Mouse (Mus musculus) lung, embryonic 14.5 days (tissue): ENCODE data around the gene Olfr3. TPM values are rescaled to one million over a fixed set of nuclear protein-coding genes. Genes with fewer than 3 reads are reported as not detected.

Experiments used
- ATAC-seq: fragments of 200-750 bp; cut with Nextera tagmentation; 2 replicates; pipeline ENCODE4 v1.8.0; 2017; ENCODE audit warnings: mild to moderate bottlenecking, moderate TSS enrichment, moderate library complexity; ENCODE audit not compliant: insufficient read depth
- DNase-seq: peaks from one replicate; pipeline ENCODE4 v3.0.0-alpha.2; 2015
- H3K27ac ChIP-seq: fragments of 300-500 bp; sonication (generic); 2 replicates; pipeline ENCODE4 v1.5.1; 2014; ENCODE audit warnings: low read depth, mild to moderate bottlenecking, moderate library complexity
- H3K27me3 ChIP-seq: fragments of 300-500 bp; sonication (generic); 2 replicates; pipeline ENCODE4 v1.6.1; 2014; ENCODE audit warnings: low read length, control low read depth; ENCODE audit not compliant: insufficient read depth
- H3K36me3 ChIP-seq: fragments of 300-500 bp; sonication (generic); 2 replicates; pipeline ENCODE4 v1.6.1; 2014; ENCODE audit warnings: control low read depth; ENCODE audit not compliant: insufficient read depth
- H3K4me1 ChIP-seq: fragments of 300-500 bp; sonication (generic); 2 replicates; pipeline ENCODE4 v1.6.1; 2014; ENCODE audit warnings: antibody characterized with exemption, control low read depth; ENCODE audit not compliant: insufficient read depth
- H3K4me2 ChIP-seq: fragments of 300-500 bp; sonication (generic); 2 replicates; pipeline ENCODE4 v1.6.1; 2014; ENCODE audit warnings: mild to moderate bottlenecking
- H3K4me3 ChIP-seq: fragments of 300-500 bp; sonication (generic); 2 replicates; pipeline ENCODE4 v1.5.1; 2014; ENCODE audit warnings: low read depth, low read length
- H3K9ac ChIP-seq: fragments of 300-500 bp; sonication (generic); 2 replicates; pipeline ENCODE4 v1.6.1; 2014
- H3K9me3 ChIP-seq: fragments of 300-500 bp; sonication (generic); 2 replicates; pipeline ENCODE4 v1.6.1; 2016; ENCODE audit warnings: low read depth, low read length, control low read depth
- CTCF ChIP-seq: IDR thresholded peaks from 2 replicates; pipeline ENCODE4 v1.5.1; 2016; ENCODE audit warnings: antibody characterized with exemption, low read depth
- WGBS: fragments of 180-500 bp; shearing (Covaris S2); extraction: QIAGEN DNeasy Blood & Tissue Kit; methylation state at CpG from one replicate; pipeline ENCODE4 v1.1.7; 2014; 5-methylcytosine and 5-hydroxymethylcytosine counted together
- polyA plus RNA-seq: library from polyadenylated mRNA; unstranded; fragments of >200 nt; fragmentation: Nextera tagmentation; extraction: Ambion mirVana; gene quantifications from 2 replicates; pipeline ENCODE4 v1.2.1, GENCODE M21; 2014

Gene Olfr3
- not detected in 2 replicates for polyA plus RNA-seq

DNA sequence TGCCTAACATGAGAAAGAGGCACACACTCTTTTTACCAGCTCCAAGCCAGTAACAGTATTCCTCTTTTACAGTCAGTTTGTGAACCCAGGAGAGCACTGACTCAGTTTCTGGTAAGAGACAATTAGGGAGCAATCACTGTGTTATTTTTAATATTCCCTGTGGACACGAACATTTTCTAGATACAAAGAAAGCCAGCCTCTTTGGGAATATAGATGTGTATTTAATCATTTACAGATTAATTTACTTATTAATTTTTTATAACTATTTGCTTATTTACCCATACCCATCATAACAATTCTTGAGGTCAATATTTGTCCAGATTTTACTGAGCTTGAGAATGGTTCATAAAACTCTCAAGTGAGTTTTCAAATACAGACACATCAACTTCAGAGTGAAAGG lies at the start of gene Olfr3:
Gene Olfr3 (minus strand): TSS at position 101 of the 400 bp plus-strand sequence.
- no peaks in the 10 kb centered on the region; the same call in 1 of the 2 replicates for H3K9me3 ChIP-seq
- TF ChIP-seq CTCF, result no peak
- DNase-seq (no peak), ATAC-seq (no peak)
- H3K4me1 ChIP-seq, result no peaks in the 10 kb centered on the region
- no peaks in the 10 kb centered on the region for H3K36me3 ChIP-seq
- no peak within 1 kb of the TSS for H3K27ac ChIP-seq
- 71% methylated on average over 1 of the region's 1 CpGs for WGBS
- no peaks in the 10 kb centered on the region for H3K27me3 ChIP-seq
- H3K4me3 ChIP-seq, result no peak within 1 kb of the TSS
- H3K9ac ChIP-seq, result no peak within 1 kb of the TSS
- no peak within 1 kb of the TSS for H3K4me2 ChIP-seq

GRCm38 (mm10) chr2:36862560-36862959 lies 45.7 kb upstream of the Olfr3 start, which contains the start of gene Olfr351:
Gene Olfr351, minus strand, starts transcription at chr2:36862660.
- no peaks in the 10 kb centered on the region for H3K36me3 ChIP-seq
- 71% methylated on average over 1 of the region's 1 CpGs for WGBS
- H3K9ac ChIP-seq, result no peak within 1 kb of the TSS
- DNase-seq (no peak), ATAC-seq (no peak)
- no peak for TF ChIP-seq CTCF
- H3K9me3 ChIP-seq, result no peaks in the 10 kb centered on the region
- no peaks in the 10 kb centered on the region for H3K4me1 ChIP-seq
- no peak within 1 kb of the TSS for H3K27ac ChIP-seq
- H3K27me3 ChIP-seq, result no peaks in the 10 kb centered on the region
- no peak within 1 kb of the TSS for H3K4me2 ChIP-seq
- no peak within 1 kb of the TSS for H3K4me3 ChIP-seq

DNA sequence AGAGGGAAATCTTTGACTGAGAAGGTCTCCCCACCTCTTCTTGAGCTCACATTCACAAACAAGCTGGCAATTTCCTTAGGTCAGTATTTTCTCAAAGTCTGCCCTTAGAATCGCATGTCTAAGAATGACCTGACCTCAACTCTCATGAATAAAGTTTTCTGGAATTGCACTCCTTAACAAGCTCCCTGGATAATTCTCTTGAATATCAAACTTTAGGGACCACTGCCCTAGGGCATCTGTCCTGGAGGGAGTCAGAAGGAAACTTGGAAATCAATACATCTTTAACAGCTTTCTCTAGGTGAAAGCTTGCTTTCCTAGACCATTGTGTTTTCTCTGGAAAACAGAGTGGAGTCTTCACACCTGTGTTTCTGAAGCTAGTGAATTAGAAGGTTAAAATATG lies 29.2 kb upstream of the Olfr3 start, which contains the start of gene Olfr350:
Gene Olfr350 (plus strand): TSS at position 301 of the 400 bp plus-strand sequence.
- WGBS, result 83% methylated on average over 1 of the region's 1 CpGs
- no peak within 1 kb of the TSS for H3K4me3 ChIP-seq
- no peak within 1 kb of the TSS for H3K27ac ChIP-seq
- no peaks in the 10 kb centered on the region for H3K4me1 ChIP-seq
- DNase-seq, result no peak
- no peaks in the 10 kb centered on the region for H3K36me3 ChIP-seq
- ATAC-seq, result no peak
- H3K4me2 ChIP-seq, result no peak within 1 kb of the TSS
- H3K9me3 ChIP-seq, result no peaks in the 10 kb centered on the region; the same call in 1 of the 2 replicates
- H3K27me3 ChIP-seq, result no peaks in the 10 kb centered on the region
- no peak within 1 kb of the TSS for H3K9ac ChIP-seq
- no peak for TF ChIP-seq CTCF

DNA sequence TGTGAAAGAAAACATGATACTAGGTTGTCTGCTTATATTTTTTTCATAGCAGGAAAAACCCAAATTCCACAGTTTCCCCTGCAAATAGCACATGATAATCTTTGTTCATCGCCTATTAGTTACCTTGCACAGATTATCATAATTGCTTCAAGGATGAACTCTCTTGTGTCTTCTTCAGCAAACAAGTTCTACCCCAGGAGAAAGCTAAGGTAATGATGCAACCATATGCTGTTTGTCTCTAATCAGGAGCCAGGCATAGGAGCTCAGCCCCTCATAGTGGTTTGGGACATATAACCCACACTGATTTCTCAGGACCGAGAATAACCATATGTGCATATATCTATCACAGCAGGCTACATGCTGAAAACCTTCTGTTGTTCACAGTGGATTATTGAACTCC lies 26.6 kb downstream of the Olfr3 start, which contains the start of gene Olfr50:
Gene Olfr50 (plus strand): TSS at position 301 of the 400 bp plus-strand sequence.
- Histone ChIP-seq H3K9me3 (no peaks in the 10 kb centered on the region), H3K4me2 (no peak within 1 kb of the TSS), H3K36me3 (no peaks in the 10 kb centered on the region), H3K27ac (no peak within 1 kb of the TSS), H3K9ac (no peak within 1 kb of the TSS), H3K4me1 (no peaks in the 10 kb centered on the region), H3K27me3 (no peaks in the 10 kb centered on the region), H3K4me3 (no peak within 1 kb of the TSS)
- ATAC-seq, result no peak
- TF ChIP-seq CTCF, result no peak
- WGBS, result 81% methylated on average over 2 of the region's 2 CpGs
- DNase-seq, result no peak

DNA sequence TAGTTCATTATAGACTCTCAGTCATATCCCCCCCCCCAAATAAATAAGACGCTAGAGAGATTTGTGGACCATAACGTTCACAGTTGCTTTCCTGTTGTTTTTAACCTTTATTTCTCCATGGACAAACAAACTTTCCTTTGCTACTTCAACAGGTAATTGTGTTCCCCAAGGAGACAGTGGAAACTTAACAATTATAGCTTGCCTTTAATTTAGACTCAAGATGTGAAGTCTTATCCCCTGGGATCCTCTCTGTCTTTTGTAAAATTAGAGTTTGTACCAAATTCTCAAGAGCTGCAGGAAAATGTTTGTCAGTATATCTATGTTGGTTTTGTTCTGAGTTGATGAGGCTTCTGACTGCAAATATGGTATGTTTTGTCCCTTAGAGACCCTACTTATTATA lies 32.9 kb downstream of the Olfr3 start, which contains the start of gene Olfr348:
Gene Olfr348 (plus strand): TSS at position 301 of the 400 bp plus-strand sequence.
- H3K4me2 ChIP-seq, result no peak within 1 kb of the TSS
- DNase-seq, result no peak
- H3K4me3 ChIP-seq, result no peak within 1 kb of the TSS
- no peak within 1 kb of the TSS for H3K9ac ChIP-seq
- no peak for ATAC-seq
- no peaks in the 10 kb centered on the region for H3K36me3 ChIP-seq
- H3K27me3 ChIP-seq, result no peaks in the 10 kb centered on the region
- H3K4me1 ChIP-seq, result no peaks in the 10 kb centered on the region
- no peak for TF ChIP-seq CTCF
- WGBS, result 73% methylated on average over 2 of the region's 2 CpGs
- no peaks in the 10 kb centered on the region for H3K9me3 ChIP-seq
- H3K27ac ChIP-seq, result no peak within 1 kb of the TSS

Other genes with a start within 250 kb of the Olfr3 start
- gene Olfr345, start 177.0 kb downstream of the Olfr3 start, polyA plus RNA-seq, result not detected in 2 replicates
- gene Olfr346, start 131.2 kb downstream of the Olfr3 start, polyA plus RNA-seq, result not detected in 2 replicates
- not detected in 2 replicates for gene Olfr347, start 85.1 kb downstream of the Olfr3 start, polyA plus RNA-seq
- not detected in 2 replicates for gene Olfr348, start 32.8 kb downstream of the Olfr3 start, polyA plus RNA-seq
- gene Olfr50, start 26.5 kb downstream of the Olfr3 start, polyA plus RNA-seq, result not detected in 2 replicates
- not detected in 2 replicates for gene Olfr350, start 29.3 kb upstream of the Olfr3 start, polyA plus RNA-seq
- gene Olfr351, start 45.6 kb upstream of the Olfr3 start, polyA plus RNA-seq, result not detected in 2 replicates
- gene Olfr352, start 51.4 kb upstream of the Olfr3 start, polyA plus RNA-seq, result not detected in 2 replicates
- gene Olfr353, start 75.9 kb upstream of the Olfr3 start, polyA plus RNA-seq, result not detected in 2 replicates
- gene Olfr354, start 88.6 kb upstream of the Olfr3 start, polyA plus RNA-seq, result not detected in 2 replicates
- gene Olfr355, start 111.9 kb upstream of the Olfr3 start, polyA plus RNA-seq, result not detected in 2 replicates
- gene Olfr356, start 120.1 kb upstream of the Olfr3 start, polyA plus RNA-seq, result not detected in 2 replicates
- gene Olfr357, start 176.8 kb upstream of the Olfr3 start, polyA plus RNA-seq, result not detected in 2 replicates
- not detected in 2 replicates for gene Olfr358, start 192.3 kb upstream of the Olfr3 start, polyA plus RNA-seq
- not detected in 2 replicates for gene Olfr360, start 248.7 kb upstream of the Olfr3 start, polyA plus RNA-seq